Mouse (Mus musculus): ENCODE measurements around the gene 9130019O22Rik. TPM values are rescaled to one million over a fixed set of nuclear protein-coding genes. Genes with fewer than 3 reads are reported as not detected.
A peak's percentile ranks its signal among the peaks of the same experiment; 100 is the strongest.
"Not testable (repeated sequence)": the region's sequence is repeated elsewhere in the genome, so short reads cannot be mapped to it uniquely, and the experiment has no call there.

Gene 9130019O22Rik
- polyA plus RNA-seq, 1 experiment, result 0.37 TPM

DNA sequence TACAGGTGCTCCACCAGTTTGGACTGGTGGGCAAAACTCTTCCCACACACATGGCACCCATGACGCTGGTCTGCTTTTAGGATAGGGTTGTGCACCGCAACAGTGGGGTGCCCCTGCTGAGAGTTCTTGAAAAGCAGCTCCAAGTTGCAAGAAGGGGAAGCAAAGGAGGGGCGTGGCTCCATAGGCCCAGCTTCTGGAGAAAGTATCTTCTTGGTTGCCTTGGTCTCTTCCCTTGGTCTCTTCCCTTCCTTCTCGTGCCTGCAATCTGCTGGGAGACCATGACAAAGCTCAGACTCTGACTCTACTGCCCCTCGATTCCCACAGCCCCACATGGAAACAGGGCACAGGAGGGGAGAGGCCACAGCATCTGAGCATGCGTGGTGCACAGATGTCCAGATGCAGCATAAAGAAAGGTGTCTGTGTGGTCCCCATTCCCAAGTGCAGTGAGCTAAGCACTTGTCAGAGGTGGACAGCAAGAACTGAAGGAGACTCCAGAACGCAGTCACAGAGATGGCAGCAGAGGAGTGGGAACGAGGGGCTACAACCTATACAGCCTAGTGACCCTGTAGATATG is 5.4 kb upstream of the 9130019O22Rik start:
- H3K4me1 ChIP-seq (ENCODE audit: control insufficient read depth, insufficient read depth, low read length), result peaks cover 15% of the 10 kb centered on the region
- no peaks in the 10 kb centered on the region for H3K36me3 ChIP-seq (ENCODE audit: control insufficient read depth, insufficient read depth, low read length)
- H3K4me3 ChIP-seq (ENCODE audit: control insufficient read depth, low read depth, low read length), result peak overlapping the region; percentile 96
- no peaks in the 10 kb centered on the region for H3K27me3 ChIP-seq (ENCODE audit: control insufficient read depth, insufficient read depth, low read length)
- TF ChIP-seq POLR2A (IDR thresholded peaks at IDR 0.05; ENCODE audit: control insufficient read depth, low read depth, low read length), result peak; percentile 21; the same call in 1 of the 2 replicates
- no peak for TF ChIP-seq CTCF (IDR thresholded peaks at IDR 0.05; ENCODE audit: control insufficient read depth, insufficient read depth, insufficient replicate concordance, low read depth, low read length)
- no peak overlapping the region for H3K27ac ChIP-seq (ENCODE audit: control insufficient read depth, insufficient read depth, low read depth, low read length)

GRCm38 (mm10) chr7:127391538-127391937 is 4.6 kb upstream of the 9130019O22Rik start:
- no peak for TF ChIP-seq CTCF (IDR thresholded peaks at IDR 0.05; ENCODE audit: control insufficient read depth, insufficient read depth, insufficient replicate concordance, low read depth, low read length)
- TF ChIP-seq POLR2A (IDR thresholded peaks at IDR 0.05; ENCODE audit: control insufficient read depth, low read depth, low read length), result no peak
- peak overlapping the region; percentile 96 for H3K4me3 ChIP-seq (ENCODE audit: control insufficient read depth, low read depth, low read length)
- H3K4me1 ChIP-seq (ENCODE audit: control insufficient read depth, insufficient read depth, low read length), result peaks cover 19% of the 10 kb centered on the region
- no peaks in the 10 kb centered on the region for H3K27me3 ChIP-seq (ENCODE audit: control insufficient read depth, insufficient read depth, low read length)
- H3K36me3 ChIP-seq (ENCODE audit: control insufficient read depth, insufficient read depth, low read length), result no peaks in the 10 kb centered on the region
- H3K27ac ChIP-seq (ENCODE audit: control insufficient read depth, insufficient read depth, low read depth, low read length), result no peak overlapping the region

DNA sequence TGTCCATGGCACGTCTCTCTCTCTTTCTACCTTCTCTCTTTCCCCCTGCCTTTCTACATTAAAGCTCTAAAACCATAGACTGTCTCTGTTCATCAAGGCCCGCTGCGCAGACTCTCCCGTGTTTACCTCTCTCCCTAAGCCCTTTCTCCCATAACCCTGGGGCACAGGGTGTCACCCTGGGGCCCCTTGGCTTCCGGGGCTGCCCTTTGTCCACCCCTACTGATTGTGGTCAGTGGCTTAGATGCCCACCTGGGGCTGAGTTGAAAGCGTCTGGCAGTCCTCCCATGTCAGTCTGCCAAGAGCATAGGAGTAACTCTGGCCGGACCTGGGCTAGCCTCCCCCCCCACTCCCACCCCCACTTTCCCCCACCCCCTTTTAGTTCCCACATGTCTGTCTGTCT is 3.3 kb upstream of the 9130019O22Rik start:
- no peak overlapping the region for H3K4me3 ChIP-seq (ENCODE audit: control insufficient read depth, low read depth, low read length)
- H3K36me3 ChIP-seq (ENCODE audit: control insufficient read depth, insufficient read depth, low read length), result no peaks in the 10 kb centered on the region
- peaks cover 22% of the 10 kb centered on the region for H3K4me1 ChIP-seq (ENCODE audit: control insufficient read depth, insufficient read depth, low read length)
- no peaks in the 10 kb centered on the region for H3K27me3 ChIP-seq (ENCODE audit: control insufficient read depth, insufficient read depth, low read length)
- no peak overlapping the region for H3K27ac ChIP-seq (ENCODE audit: control insufficient read depth, insufficient read depth, low read depth, low read length)
- TF ChIP-seq POLR2A (IDR thresholded peaks at IDR 0.05; ENCODE audit: control insufficient read depth, low read depth, low read length) (no peak), CTCF (IDR thresholded peaks at IDR 0.05; ENCODE audit: control insufficient read depth, insufficient read depth, insufficient replicate concordance, low read depth, low read length) (no peak)

GRCm38 (mm10) chr7:127388201-127388600 is 1.2 kb upstream of the 9130019O22Rik start:
- not testable (repeated sequence) for H3K27me3 ChIP-seq (ENCODE audit: control insufficient read depth, insufficient read depth, low read length); H3K4me3 ChIP-seq (ENCODE audit: control insufficient read depth, low read depth, low read length); H3K36me3 ChIP-seq (ENCODE audit: control insufficient read depth, insufficient read depth, low read length); H3K27ac ChIP-seq (ENCODE audit: control insufficient read depth, insufficient read depth, low read depth, low read length)
- peaks cover 20% of the 10 kb centered on the region for H3K4me1 ChIP-seq (ENCODE audit: control insufficient read depth, insufficient read depth, low read length)

DNA sequence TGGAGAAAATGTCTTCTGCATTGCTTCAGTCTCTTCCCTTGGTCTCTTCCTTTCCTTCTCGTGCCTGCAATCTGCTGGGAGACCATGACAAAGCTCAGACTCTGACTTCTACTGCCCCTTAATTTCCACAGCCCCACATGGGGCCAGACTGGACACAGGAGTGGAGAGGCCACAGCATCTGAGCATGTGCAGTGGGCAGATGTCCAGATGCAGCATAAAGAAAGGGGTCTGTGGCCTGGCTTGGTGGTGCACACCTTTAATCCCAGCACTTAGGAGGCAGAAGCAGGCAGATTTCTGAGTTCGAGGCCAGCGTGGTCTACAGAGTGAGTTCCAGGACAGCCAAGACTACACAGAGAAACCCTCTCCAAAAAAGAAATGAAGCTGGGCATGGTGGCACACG is 1.4 kb downstream of the 9130019O22Rik start:
- H3K4me1 ChIP-seq (ENCODE audit: control insufficient read depth, insufficient read depth, low read length); H3K27me3 ChIP-seq (ENCODE audit: control insufficient read depth, insufficient read depth, low read length); H3K4me3 ChIP-seq (ENCODE audit: control insufficient read depth, low read depth, low read length); H3K27ac ChIP-seq (ENCODE audit: control insufficient read depth, insufficient read depth, low read depth, low read length); H3K36me3 ChIP-seq (ENCODE audit: control insufficient read depth, insufficient read depth, low read length): not testable (repeated sequence)

GRCm38 (mm10) chr7:127378310-127378921 is 8.6 kb downstream of the 9130019O22Rik start:
- Histone ChIP-seq H3K27me3 (ENCODE audit: control insufficient read depth, insufficient read depth, low read length) (no peaks in the 10 kb centered on the region), H3K4me1 (ENCODE audit: control insufficient read depth, insufficient read depth, low read length) (peaks cover 4% of the 10 kb centered on the region; the same call in 1 of the 2 replicates), H3K36me3 (ENCODE audit: control insufficient read depth, insufficient read depth, low read length) (no peaks in the 10 kb centered on the region), H3K27ac (ENCODE audit: control insufficient read depth, insufficient read depth, low read depth, low read length) (no peak overlapping the region), H3K4me3 (ENCODE audit: control insufficient read depth, low read depth, low read length) (no peak overlapping the region)
- no peak for TF ChIP-seq POLR2A (IDR thresholded peaks at IDR 0.05; ENCODE audit: control insufficient read depth, low read depth, low read length)
- no peak for TF ChIP-seq CTCF (IDR thresholded peaks at IDR 0.05; ENCODE audit: control insufficient read depth, insufficient read depth, insufficient replicate concordance, low read depth, low read length)

- not testable (repeated sequence) for H3K27ac ChIP-seq (ENCODE audit: control insufficient read depth, insufficient read depth, low read depth, low read length); H3K27me3 ChIP-seq (ENCODE audit: control insufficient read depth, insufficient read depth, low read length); H3K4me1 ChIP-seq (ENCODE audit: control insufficient read depth, insufficient read depth, low read length); H3K36me3 ChIP-seq (ENCODE audit: control insufficient read depth, insufficient read depth, low read length)
- peak within 1 kb of the TSS; percentile 84 for H3K4me3 ChIP-seq (ENCODE audit: control insufficient read depth, low read depth, low read length)
- TF ChIP-seq POLR2A (IDR thresholded peaks at IDR 0.05; ENCODE audit: control insufficient read depth, low read depth, low read length) (0 out of 2 replicates have a peak, but pooled peaks have one; percentile 18), CTCF (IDR thresholded peaks at IDR 0.05; ENCODE audit: control insufficient read depth, insufficient read depth, insufficient replicate concordance, low read depth, low read length) (peak; percentile 50; the same call in 1 of the 2 replicates)
These were observed 11.4 kb downstream of the 9130019O22Rik start, which contains the start of gene Zfp747 for GRCm38 (mm10) chr7:127375271-127376245. Gene Zfp747 (minus strand): TSS chr7:127376050.

GRCm38 (mm10) chr7:127371870-127372269 is 15.1 kb downstream of the 9130019O22Rik start:
- not testable (repeated sequence) for H3K36me3 ChIP-seq (ENCODE audit: control insufficient read depth, insufficient read depth, low read length); H3K27me3 ChIP-seq (ENCODE audit: control insufficient read depth, insufficient read depth, low read length); H3K27ac ChIP-seq (ENCODE audit: control insufficient read depth, insufficient read depth, low read depth, low read length); H3K4me1 ChIP-seq (ENCODE audit: control insufficient read depth, insufficient read depth, low read length); H3K4me3 ChIP-seq (ENCODE audit: control insufficient read depth, low read depth, low read length)

Data from testis, adult 2 months (tissue).